Mouse (Mus musculus) embryo, embryonic 10 days (tissue): ENCODE results near the gene Cacng2.
"Not testable (repeated sequence)": the region's sequence is repeated elsewhere in the genome, so short reads cannot be mapped to it uniquely, and the experiment has no call there.

Source experiments
- DNase-seq: peaks from one replicate; pipeline ENCODE4 v3.0.0-alpha.2; 2015; ENCODE audit warnings: low spot score

Gene Cacng2

DNA sequence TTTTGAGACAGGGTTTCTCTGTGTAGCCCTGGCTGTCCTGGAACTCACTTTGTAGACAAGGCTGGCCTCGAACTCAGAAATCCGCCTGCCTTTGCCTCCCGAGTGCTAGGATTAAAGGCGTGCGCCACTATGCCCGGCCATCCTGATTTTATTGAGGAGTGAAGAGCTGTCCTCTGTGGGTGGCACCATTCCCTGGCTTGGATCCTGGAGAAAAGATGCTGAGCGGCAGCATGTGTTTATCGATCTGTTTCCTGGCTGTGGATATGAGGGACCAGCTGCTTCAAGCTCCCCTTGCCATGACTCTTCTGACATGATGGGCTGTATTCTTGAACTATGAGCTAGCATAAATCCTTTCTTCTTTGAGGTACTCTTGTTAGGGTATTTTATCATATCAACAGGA, 111.6 kb downstream of the Cacng2 start:
- not testable (repeated sequence) for DNase-seq

DNA sequence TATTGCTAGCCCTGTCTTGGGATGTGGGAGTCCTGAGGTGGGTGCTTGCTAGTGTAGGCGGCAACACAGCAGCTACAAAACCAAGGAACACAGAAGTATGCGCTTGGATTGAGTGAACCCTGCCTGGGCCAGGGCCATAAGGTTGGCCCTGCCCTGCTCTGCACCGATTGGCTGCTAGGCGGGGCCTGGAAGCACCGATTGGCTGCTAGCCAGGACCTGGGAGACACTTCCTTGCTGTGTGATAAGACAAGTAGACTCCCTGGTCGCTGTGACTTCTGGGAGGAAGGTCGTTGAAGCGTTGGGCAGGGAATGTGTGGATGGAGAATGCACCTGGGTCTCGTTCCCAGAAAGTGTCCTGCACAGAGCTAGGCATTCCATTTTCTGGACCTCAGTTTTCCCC, 115.9 kb downstream of the Cacng2 start:
- peak; percentile 37 for DNase-seq

DNA sequence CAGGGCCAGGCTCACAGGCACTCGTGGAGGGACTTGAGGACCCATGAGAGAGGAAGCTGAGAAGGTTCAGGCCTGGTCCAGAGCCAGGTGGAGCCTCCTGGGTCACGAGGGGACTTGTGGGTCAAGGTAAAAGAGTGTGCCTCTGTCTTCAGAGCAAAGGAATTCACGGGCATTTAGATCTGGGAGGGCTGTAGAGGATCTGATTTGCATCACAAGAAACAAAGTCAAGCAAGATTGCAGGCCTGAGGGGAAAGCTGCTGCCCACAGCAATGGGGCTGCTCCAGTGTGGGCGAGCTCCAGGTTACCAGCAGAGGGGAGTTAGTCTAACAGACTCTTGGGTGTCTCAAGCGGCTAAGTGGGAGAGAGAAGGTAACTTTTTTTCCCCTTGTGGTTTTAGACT, 118.4 kb downstream of the Cacng2 start:
- DNase-seq: no peak

DNA sequence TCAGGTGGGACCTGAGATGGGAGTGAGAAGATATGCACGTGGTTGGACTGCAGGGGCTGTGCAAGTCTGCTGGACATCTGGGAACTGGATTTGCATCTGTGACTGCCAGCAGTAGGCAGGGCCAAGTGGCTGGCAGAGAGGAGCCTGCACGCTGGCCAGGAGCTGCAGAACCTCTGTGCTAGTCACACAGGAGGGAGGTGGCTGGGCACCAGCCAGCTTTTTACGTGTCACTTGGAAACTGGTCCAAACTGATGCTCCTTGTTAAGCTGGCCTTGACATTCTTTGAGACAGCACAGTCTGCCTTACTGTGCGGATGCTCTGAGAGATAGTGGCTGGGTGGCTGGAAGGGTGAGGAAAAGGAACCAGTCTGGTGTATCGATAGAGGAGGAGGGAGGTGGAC, 131.3 kb downstream of the Cacng2 start:
- DNase-seq: no peak

DNA sequence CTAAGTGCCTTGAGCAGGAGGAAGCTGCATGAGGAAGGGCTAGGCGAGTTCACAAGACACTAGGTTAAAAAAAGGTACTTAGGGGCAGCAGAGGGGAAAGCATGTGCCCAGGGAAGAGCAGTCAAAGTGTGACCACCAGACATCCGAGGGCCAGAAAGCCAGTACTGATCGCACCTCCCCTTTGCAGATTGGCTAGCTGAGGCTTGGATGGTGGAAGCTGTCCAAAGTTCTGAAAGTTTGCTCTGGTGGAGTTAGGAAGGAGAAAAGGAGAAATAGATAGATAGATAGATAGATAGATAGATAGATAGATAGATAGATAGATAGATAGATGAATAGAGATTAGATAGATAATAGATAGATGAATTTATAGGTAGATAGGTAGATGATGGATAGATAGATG, 136.4 kb downstream of the Cacng2 start:
- DNase-seq: no peak

DNA sequence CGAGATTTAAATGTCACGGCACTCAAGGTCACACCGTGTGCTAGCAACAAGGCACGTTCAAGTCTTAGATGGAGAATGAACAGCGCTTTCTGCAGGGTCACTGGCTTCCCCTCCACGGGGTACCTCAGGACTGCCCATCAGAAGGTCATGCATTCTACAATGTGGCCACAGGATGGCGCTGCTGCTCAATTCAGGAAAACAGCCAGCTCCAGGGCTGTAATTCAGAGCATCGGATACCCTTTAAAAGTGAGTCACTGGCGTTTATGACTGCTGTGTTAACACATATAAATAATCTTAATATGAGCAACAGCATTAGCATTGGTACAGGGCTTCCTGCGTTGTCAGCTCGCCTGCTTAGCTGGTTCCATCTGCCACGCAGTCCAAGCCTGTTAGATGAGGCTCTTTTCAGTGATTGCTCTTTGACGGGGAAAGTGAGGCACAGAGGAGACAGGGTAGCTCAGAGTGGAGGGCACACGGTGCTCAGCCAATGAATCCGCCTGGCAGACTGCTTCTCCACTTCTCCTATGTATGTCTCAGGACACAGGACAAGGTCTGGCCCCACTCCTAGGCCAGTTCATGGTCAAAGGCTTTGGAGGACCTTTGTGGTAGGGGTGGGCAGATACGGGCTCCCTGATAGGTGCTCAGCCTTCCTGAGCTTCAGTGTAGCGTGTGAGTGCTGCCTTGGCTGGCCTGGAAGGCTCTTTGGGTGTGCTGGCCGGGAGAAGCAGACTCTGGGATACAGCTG, 137.5 kb downstream of the Cacng2 start:
- peak; percentile 86 for DNase-seq

DNA sequence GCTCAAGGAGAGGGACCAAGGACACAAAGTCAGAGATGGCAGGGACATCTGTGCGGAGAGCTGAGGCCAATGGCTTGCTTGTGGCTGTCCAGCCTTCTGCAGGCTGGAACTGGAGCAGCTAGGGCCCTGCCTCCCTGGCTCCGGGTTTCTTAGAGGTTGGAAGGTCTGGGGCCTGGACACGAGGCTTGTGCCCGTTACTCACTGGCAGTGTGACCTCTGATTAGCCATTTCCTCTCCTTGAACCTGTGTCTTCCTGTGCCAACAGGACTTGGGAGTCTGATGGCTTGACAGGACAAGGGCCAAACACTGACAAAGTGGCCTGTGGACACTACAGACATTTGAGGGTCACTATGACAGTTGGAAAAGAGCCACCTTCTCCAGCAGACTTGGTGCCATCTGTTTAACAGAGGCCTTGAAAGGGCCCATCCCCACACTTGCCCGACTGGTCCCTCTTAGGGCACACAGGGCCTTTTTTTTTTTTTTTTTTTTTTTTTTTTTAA, 138.6 kb downstream of the Cacng2 start:
- DNase-seq: no peak

DNA sequence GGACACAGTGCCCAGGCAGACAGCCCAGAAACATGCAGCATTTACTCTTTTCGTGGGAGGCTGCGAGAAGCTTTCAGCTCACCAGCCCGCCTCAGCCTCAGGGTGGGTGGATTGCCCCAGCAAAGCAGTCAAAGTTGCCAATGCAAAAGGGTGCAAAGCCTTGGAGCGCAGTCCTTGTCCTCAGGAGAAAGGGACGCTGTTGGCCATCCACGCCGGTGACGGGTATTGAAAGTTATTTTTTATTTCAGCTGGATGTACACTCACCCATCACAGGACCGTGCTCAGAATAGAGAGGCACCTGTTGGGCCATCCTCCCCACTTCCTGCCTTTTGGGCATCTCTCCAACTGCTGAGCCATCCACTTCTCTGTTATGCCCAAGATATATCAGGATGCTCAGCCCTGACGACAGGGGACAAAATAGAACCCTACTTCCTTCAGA, 140.4 kb downstream of the Cacng2 start:
- no peak for DNase-seq

DNA sequence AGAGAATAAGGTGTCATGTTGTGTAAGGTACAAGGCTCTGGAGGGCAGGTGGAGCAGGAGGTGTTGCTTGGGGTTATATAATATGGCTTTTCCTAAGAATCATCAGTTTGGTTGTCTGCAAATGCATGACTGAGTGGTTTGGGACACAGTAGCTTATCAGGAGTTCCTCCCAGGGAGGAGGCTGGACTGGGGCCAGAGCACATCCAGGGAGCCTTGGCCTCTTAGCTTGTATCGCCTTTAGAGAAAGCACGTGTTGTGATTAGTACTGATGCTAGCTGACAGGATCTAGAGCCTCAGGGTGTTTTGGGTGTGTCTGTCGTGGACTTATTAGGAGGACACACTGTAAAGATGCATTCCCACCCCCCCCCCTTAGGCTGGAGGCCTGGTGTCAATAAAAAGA, 142.2 kb downstream of the Cacng2 start:
- no peak for DNase-seq

DNA sequence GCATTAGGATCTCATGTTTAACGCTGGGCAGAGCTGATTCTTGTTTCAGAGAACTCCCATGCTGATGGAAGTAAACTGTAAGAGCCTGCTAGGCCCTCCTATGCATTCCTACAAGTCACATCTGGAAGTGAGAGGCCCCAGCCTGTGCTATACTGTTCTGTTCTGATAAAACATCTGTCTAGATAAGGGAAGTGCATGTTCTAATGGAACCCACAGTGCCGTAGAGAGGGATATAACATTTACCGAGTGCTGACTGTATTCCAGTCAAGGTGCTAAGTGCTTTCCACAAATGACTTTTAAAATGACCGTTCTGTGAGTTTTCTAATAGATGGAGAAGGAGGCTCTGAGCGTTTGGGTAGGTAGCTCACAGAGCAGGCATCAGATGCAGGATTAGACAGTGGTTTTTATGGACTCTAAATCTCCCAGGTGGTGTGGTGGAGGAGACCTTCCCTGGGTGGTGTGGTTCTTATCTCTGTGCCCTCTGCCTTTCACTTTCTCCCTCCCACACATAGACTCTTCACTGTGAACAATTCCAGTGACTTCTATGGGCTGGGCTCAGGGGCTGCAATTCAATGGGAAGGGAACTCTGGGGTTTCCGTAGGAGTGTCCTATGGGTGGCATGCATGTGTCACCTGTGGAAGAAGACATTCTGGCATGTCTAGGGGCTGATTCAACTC, 145.5 kb downstream of the Cacng2 start:
- no peak for DNase-seq

DNA sequence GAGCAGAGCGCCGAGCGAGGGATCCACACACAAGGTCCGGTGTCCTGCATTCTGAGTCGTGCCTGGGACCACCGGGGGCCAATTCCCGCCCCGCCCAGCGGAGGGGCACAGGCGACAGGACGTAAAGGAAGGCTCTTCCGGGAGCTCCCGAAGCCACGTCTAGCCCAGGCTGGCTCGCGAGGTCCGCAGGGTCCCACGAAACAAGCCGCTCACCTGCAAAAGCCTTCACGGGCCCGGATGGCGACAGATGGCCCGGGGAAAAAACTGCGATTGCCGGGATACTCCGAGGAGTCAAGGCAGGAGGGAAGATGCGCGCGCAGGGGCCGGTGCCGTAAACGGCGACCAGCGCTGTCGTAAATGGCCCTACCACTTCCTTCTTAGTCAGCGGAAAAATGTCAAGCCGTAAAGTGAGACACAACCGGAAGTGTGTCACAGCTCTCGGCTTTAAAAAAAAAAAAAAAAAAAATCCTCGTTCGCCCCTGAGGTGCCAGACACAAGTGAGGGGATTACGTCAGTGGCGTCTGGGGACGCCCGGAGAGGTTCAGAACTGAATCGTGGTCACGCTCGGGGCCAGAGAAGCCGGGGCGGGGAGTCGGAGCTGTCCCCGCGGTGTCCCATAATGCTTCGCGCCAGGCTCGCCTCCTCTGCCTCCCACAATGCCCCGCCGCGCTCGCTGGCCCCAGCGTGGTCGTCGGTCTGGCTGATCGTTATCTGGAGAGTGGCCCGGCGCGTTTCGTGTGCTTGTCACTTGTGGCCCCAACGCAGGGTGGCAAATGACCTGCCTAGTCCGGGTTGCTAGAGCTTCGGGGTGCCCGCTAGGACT, 149.1 kb downstream of the Cacng2 start, which contains the start of gene Eif3d:
TSS of gene Eif3d (minus strand) at position 344 of the 823 bp plus-strand sequence.
- peak; percentile 98 for DNase-seq

DNA sequence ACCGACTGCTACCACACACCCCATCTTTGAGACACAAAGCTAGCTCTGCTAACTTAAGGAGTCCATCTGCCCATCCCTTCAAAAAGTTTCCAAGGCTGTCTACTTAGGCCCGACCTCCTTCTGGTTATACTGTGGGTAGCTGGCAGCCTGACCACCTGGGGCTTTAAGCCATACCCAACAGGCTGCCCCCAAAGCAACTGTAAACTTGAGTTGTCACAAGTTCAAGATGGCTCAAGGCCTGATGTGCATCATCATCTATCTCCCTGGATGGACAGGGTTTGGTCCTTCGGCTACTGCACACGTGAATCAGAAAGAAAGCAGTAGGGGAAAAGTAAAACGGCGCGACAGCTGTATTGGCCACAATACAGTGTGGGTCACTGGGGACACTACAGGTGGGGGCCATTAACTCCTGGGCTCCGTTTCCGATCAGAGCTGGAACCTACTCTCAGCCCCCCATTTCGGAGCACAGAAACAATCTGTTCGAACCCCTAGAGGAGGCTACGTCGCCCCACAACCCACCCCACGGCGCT, 149.8 kb downstream of the Cacng2 start:
- DNase-seq: no peak

DNA sequence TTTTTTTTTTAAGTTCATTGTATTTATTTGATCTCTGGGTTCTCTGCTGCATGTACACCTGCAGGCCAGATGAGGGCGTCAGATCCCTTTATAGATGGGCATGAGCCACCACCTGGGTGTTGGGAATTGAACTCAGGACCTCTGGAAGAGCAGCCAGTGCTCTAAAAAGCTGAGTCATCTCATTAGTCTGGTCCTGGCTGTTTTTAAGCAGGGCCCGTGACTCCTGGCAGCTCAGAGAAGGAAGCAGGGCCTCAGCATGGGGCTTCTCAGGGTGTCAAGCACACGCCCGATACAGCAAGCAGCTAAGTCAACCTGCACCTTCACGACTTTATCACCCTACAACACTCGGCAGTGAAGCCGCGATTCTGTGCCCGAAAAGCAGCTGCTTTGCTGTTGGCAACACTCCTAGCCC, 154.7 kb downstream of the Cacng2 start:
- no peak for DNase-seq

DNA sequence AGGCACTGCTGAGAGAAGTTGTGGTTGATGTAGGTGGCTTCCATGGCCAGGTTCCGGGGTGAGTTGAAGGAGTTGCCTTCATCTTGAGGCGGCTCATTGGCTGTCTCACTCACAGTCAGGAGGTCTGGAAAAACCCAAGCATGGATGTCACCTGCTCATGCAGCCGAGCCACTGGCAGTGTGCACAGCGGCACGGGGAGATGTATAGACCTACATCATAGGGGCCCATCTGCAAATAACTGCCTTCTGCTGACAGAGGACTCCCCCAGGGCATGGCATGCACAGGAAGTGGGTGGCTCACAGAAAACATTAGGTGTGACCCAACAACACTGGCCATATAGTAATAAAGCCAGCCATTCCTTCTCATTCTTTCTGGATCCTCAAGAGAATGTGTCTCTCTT, 157.4 kb downstream of the Cacng2 start:
- no peak for DNase-seq

DNA sequence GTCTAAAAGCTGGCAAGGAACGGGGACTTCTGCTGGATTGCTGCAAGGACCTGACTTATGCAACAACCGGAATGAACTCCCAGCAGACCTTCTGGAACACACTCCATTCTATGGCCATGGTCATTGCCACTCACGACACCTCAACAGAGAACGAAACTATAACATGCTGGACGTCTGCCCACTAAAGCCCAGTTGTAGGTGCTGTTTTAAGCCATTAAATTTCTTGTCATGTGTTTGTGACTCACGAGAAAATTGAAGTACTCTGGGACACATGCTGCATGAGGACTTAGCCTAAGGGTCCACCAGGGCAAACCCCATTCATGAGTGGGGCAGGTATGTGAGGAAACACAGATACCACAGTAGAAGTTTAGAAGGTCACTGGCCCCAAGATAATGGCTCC, 159.1 kb downstream of the Cacng2 start:
- DNase-seq: no peak

DNA sequence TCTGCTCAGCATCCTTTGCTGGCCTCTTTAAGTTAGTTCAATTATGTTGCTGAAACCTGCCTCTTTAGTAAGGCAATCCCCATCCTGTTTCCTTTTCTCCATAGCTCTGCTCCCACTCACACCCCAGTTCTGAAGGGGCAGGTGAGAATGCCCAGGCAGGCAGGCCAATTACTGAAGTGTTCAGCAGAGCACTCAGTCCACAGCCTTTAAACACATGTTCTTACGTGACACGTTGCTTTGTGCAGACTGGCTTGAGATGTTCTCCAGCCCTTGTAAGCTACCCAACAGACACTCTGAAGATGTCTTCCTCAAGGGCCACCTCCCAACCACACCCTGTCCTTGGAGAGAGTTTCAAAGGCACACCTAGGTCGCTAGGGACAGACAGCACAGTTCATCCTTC, 161.8 kb downstream of the Cacng2 start:
- DNase-seq: no peak

DNA sequence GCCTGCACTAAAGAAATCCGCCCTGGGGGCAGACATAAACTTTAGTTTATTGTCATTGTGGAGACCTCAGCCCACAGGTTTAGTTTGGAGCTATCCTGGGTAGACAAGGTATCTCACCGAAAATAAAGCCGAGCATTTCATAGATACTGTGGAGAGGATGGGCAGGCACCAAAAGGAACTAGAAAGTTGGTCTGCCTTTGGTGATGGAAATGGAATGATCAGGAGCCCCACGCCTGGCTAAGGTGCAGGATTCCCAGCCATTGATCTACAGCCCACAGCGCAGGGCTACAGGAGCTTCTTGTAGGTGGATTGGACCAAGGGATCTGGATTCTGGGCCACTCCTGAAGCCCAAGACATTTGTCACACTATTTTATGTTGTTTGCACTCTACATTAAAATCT, 162.2 kb downstream of the Cacng2 start:
- DNase-seq: no peak

DNA sequence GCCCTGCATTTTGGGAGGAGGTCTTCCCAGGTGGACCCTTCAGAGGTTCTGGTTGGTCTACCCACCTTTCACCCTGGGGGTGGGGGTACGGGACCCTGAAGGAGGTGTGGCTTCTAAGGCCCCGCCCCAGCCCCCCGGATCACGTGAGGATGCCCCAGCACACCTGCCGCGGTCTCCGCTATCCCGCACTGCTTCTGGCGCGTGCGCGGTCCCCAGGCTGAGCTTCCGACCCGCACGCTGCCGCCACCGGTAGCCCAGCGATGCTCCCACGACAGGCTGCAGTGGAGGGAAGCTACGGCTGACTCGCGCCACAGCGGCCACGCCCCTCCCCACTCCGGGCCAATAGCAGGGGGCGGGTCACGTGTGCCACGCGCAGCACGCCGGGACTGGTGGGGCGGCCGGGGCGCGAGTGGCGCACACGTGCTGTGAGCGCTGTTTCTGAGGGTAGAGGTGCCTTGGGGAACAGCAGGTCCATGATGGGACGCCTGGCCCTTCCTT, 163.4 kb downstream of the Cacng2 start, which contains the start of gene Foxred2:
TSS of gene Foxred2 (minus strand) at position 319 of the 498 bp plus-strand sequence.
- peak; percentile 92 for DNase-seq

DNA sequence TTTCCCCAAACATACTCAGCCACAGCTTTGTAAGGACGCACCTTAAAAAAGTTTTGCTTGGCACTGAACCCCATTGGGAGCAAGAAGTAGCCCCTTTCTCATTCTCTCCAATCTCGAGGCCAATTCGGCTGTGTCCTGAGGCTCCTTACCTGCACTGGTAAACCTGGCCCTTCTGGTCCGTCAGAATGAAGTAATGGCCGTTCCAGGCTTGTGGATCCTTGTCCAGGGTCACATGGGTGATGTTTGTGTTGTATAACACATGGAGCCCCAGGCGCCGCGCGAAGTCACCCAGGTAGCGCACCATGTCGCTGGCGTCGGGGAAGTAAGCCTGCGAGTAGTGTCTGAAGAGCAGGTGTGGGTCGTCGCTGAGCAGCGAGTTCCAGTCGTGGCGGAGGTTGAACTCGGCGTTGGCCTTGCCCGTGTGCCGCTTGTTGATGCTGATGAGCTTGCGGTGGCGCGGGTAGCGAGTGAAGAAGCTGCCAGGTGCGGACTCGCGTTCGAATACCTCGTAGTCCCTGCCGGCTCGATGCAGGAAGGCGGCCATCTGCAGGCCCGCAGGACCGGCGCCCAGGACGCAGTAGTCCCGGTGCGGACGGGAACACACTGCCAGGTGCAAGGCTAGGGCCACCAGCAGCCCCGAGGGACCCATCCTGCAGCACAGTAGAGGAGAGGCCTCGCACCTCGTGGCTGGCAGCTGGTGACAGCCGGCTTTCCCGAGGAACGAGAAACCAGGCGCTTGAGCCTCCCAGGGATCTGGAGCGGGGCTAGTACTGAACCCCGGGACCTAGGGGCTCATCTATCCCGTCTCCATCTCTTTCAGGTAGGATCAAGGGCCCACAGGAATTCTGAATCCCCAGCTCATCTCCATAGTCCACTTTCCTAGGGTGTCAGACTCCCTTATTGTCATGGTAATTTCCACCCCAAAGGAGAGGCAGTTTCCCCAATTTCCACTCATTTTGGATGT, 164.1 kb downstream of the Cacng2 start:
- DNase-seq: peak; percentile 24

DNA sequence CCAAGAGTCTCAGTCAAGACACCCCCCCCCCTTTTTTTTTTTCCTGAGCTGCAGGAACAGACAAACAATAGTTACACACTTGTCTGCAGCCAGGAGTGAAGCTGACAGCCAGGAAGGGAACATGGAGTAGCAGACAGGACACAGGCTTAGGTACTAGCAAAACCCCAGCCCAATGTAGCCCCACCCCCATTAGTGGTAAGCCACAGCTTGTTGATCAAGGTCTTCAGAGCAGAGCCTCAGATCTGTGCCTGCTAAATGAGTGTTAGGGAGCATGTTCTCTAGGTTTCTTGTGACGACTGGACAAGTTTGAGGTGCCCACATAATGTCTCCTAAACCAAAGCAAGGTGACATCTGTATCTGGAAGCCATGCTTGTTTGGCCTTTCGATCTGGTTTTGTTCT, 165.5 kb downstream of the Cacng2 start:
- DNase-seq: no peak

DNA sequence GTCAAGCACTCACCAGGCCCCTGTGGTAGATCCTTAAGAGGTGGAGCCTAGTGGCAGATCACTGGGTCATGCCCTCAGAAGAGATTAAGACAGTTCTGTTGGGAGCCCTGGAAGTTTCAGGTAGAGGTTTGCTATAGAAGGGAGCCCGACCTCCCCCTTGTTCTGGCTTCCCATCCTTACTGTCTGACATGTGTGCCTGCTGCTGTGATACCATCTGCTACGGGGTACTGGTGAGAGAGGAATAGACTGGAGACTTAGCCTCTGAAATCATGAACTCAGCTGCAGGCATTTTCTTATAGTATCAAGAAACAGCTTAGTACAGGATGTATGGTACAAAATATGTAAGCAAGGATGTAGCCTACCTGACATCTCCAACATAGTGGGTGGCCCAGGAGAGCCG, 166.9 kb downstream of the Cacng2 start:
- DNase-seq: no peak
